23 mouse cellular contexts compared by ENCODE assay signal in genomic region chrX:75834836-75835235, GRCm38 (mm10). TPM values are rescaled to one million over a fixed set of nuclear protein-coding genes. Genes with fewer than 3 reads are reported as not detected.
DNase-seq lines count a peak whose midpoint lies in the region; TF ChIP-seq lines count a peak whose summit lies in the region.
"Had no signal": no experiment of that assay in that cellular context is flagged by ENCODE, and none has a peak within 500 bp of the region (broad histone marks: within the 10 kb centered on the region; RNA-seq: fewer than 3 reads in every experiment).

No protein-coding gene starts in this region.

- no peak overlapping the region for H3K4me3 ChIP-seq in myocyte
- no peak overlapping the region for H3K4me3 ChIP-seq in left cerebral cortex, adult 2 months
- H3K4me3 ChIP-seq: embryonic facial prominence, embryonic 13.5 days; forebrain, embryonic 13.5 days; heart, embryonic 15.5 days; hindbrain, embryonic 10.5 days; intestine, embryonic 15.5 days had no signal

- no peaks in the 10 kb centered on the region for H3K27me3 ChIP-seq in myocyte (ENCODE audit: control insufficient read depth, insufficient read depth, insufficient read length)
- H3K27me3 ChIP-seq: CH12.LX; embryonic facial prominence, embryonic 13.5 days; forebrain, embryonic 13.5 days; heart, embryonic 15.5 days; intestine, embryonic 15.5 days had no signal

- H3K36me3 ChIP-seq in myocyte (ENCODE audit: control insufficient read depth, insufficient read depth), result no peaks in the 10 kb centered on the region
- H3K36me3 ChIP-seq: embryonic facial prominence, embryonic 13.5 days; heart, embryonic 15.5 days; hindbrain, embryonic 10.5 days; intestine, embryonic 15.5 days had no signal

- H3K4me2 ChIP-seq in myocyte (ENCODE audit: low read depth), result peak overlapping the region; percentile 76
- H3K4me2 ChIP-seq: embryonic facial prominence, embryonic 13.5 days; forebrain, embryonic 13.5 days; heart, embryonic 11.5 days; heart, embryonic 15.5 days; hindbrain, embryonic 14.5 days; intestine, embryonic 15.5 days had no signal

- H3K27ac ChIP-seq in left cerebral cortex, adult 2 months, result no peak overlapping the region
- H3K27ac ChIP-seq: embryonic facial prominence, embryonic 13.5 days; forebrain, embryonic 13.5 days; heart, embryonic 15.5 days; hindbrain, embryonic 10.5 days; hindbrain, embryonic 14.5 days; intestine, embryonic 15.5 days had no signal

- no peak for TF ChIP-seq CTCF in left cerebral cortex, adult 2 months (IDR thresholded peaks at IDR 0.05)

- intact Hi-C loops in left cerebral cortex, adult 2 months (cut with DNase I), result no loop called here

- TF ChIP-seq POLR2A in myocyte (IDR thresholded peaks at IDR 0.05; ENCODE audit: insufficient read length, low read depth), result no peak

- DNase-seq in 3T3-L1 (ENCODE audit: low read depth, low spot score) (peak; percentile 80), 416B (ENCODE audit: low read depth) (peak; percentile 85), NIH3T3 (ENCODE audit: low read depth) (peak; percentile 28)
- no peak for DNase-seq in cerebellum, adult 11 months
- no peak for DNase-seq in left cerebral cortex, adult 2 months (ENCODE audit: extremely low spot score in 1 of 2, low spot score in 2 of 2)
- DNase-seq: adrenal gland, postnatal 25 days; cerebellum, adult 11-12 months; cerebellum, adult 9-10 months; cerebellum, postnatal 36 days; forebrain, postnatal 0 days; gastrocnemius, postnatal 36 days; heart, adult 11 months; heart, postnatal 14 days; kidney, adult 18-20 months had no signal

- no peak overlapping the region for H3ac ChIP-seq in myocyte (ENCODE audit: control insufficient read depth, insufficient read length)

- peaks cover 64% of the 10 kb centered on the region for H3K79me2 ChIP-seq in myocyte (ENCODE audit: control insufficient read depth, insufficient read depth)

TF ChIP-seq in myocyte, 11 proteins besides CTCF, POLR2A, EP300 and RAD21:
- no peak for TF ChIP-seq REST (IDR thresholded peaks at IDR 0.05; ENCODE audit: insufficient read depth, insufficient read length)
- TF ChIP-seq POLR2AphosphoS2 (IDR thresholded peaks at IDR 0.05; ENCODE audit: insufficient read length, low read depth), result no peak
- TF ChIP-seq USF1 (IDR thresholded peaks at IDR 0.05; ENCODE audit: low read depth), result no peak
- TF ChIP-seq MYOD1 (IDR thresholded peaks at IDR 0.05; ENCODE audit: control insufficient read depth in 1 of 3, insufficient read length in 2 of 3, low read depth in 2 of 3), result no peak
- TF ChIP-seq TCF12 (IDR thresholded peaks at IDR 0.05; ENCODE audit: insufficient read depth, poor library complexity, severe bottlenecking), result no peak
- TF ChIP-seq CEBPB (IDR thresholded peaks at IDR 0.05; ENCODE audit: insufficient read depth, poor library complexity, severe bottlenecking), result no peak
- TF ChIP-seq SRF (IDR thresholded peaks at IDR 0.05; ENCODE audit: control insufficient read depth, insufficient read length, low read depth), result no peak
- no peak for TF ChIP-seq E2F4 (IDR thresholded peaks at IDR 0.05; ENCODE audit: insufficient read depth)
- no peak for TF ChIP-seq MAX (IDR thresholded peaks at IDR 0.05; ENCODE audit: low read depth)
- no peak for TF ChIP-seq MYOG (IDR thresholded peaks at IDR 0.05; ENCODE audit: control insufficient read depth in 1 of 3, insufficient read depth in 1 of 3, insufficient read length in 2 of 3, low read depth in 2 of 3)
- TF ChIP-seq TCF3 (IDR thresholded peaks at IDR 0.05; ENCODE audit: insufficient read length, low read depth), result no peak

RNA-seq across cellular contexts. Expression of gene Pls3, which starts 40.1 kb away (rescaled TPM):
- 51.6 TPM for polyA plus RNA-seq in myocyte (2012; fragmentation: generic; extraction: Trizol)
- total RNA-seq in left cerebral cortex, adult 2 months (2021), result 100 to 1,000 TPM; 111 to 130 TPM
- total RNA-seq: CH12.LX had no signal

Comparison
In these comparisons a context has a peak if more than half of its experiments do, and no peak if none do; other contexts are left out.
1. DNase-seq: peak in 3T3-L1 (single experiment), 416B (single experiment) and NIH3T3 (single experiment); none in cerebellum, adult 11 months (single experiment) and left cerebral cortex, adult 2 months (0 of 2).